Mouse (Mus musculus) cerebellum, adult 9-11 months (tissue): ENCODE measurements around the gene Arhgap45.

ENCODE experiments used
- DNase-seq: peaks from one replicate; pipeline ENCODE4 v3.0.0; 2022

The Arhgap45 gene

DNA sequence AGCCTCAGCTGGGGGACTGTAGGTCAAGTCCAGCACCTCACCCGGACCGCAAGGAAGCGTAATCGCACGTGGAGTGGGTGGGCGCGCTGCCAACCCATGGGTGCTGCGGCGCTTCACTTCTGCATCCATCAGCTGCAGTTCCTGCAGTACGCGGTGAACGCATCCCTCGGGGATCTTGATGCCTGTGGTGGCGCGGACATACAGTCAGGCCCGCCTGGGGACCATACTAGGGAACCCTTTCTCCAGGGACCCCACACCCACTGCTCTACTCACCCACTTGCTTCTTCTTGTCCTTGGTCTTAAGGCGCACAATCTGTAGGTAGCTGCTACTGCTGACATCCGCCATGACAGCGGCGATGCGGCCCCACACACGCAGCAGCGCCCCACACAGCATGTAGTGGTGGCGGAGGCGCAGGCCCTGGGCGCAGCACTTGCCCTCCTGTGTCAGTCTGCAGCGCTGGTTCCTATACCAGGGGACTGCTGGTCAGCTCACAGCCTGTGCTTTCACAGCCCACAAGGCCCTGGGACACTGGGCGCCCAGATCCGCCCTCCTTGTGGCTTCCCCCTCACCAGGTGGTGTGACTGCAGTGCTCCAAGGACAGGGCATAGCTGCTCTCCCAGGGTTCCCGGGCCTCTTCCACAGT is 41.4 kb downstream of the Arhgap45 start:
- DNase-seq, result peak; percentile 59

DNA sequence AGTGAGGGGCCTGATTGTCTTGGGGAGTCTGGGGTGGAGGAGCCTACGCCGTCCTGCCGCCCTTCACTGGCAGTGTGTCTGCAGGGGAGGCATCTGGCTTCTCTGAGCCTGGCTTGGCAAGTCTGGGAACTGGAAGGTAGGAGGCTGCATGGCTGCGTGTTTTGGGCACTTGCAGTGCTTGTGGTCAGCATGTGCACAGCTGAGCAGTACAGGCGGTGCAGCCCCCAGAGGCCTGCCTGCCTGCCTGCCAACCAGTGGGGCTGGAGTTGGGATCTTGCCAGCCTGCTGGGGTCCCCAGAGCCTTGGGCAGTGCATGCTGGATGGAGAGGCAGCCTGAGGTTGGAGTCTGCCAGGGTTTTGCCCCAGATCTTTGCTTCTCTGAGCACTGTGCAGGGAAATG is 46.7 kb downstream of the Arhgap45 start:
- no peak for DNase-seq

DNA sequence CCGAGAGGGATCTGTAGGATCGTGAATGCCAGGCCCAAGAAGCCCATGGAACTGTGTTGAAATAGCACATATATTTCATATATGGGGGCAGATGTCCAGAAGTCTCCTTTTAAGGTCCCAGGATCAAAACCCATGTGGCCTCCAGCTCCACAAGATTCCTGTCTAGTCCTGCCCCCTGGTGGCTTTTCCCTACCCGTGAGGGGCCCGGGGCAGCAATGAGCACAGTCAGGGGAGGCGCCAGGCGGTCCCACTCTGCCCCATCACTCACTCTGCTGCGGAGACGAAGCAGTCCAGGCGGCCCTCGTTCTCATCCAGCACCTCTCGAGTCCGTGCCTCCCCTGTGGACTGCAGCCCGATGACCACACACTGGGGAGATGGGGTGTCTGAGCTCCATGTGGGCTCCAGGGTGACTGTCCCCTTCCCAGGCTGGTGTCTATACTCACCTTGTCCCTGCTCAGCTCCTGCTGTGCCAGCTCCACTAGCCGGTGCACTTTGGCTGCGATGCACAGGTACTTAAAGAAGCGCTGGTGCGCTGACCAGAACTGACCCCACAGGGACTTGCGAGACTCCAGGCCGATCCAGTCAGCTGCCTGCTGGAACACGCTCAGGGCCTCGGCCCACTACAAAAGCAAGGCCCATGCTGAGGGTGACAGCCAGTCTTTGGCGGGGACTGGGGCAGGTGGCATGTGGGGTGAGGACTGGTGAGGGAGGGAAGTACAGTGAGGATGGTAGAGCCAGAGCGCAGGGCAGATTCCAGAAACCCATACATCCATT is 47.6 kb downstream of the Arhgap45 start:
- no peak for DNase-seq

DNA sequence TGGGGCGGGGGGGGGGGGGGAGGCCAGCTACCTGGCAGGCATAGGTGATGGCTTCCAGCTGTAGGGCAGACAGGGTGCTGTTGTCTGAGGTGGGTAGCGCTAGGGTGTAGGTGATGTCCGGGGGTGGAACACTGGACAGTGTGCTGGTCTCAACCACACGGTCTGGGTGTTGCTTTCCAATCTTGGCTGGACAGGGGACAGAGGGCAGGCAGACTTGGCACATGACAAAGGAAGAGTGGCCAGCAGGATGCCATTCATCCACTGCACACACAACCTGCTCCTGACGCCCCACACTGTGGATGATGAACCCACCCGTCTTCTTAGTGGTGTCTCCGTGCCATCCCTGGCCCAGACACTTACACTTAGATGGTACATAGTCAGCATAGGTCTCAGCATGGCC is 52.8 kb downstream of the Arhgap45 start:
- DNase-seq, result no peak

DNA sequence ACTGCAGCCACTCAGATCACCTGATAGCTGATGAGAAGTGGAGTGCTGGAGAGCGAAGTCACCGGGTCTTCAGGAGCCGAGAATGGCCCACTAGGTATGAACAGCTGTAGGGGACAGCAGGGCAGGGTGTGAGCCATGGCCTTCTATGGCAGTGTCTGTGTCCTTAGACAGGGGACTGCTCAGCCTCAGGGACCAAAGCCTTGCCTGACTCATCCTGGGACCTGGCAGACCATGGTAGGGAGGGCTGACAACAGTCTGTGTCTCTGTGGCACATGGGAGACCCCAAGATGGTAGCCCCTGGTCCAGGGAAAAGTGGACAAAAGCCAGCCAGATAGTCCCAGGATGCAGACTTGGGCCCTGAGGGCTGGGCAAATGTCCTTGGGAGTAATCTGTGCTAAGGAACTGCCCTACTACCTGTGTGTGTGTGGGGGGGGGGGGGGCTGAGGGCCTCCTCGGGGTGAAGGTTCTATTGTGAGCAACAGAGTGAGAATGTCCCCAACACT is 53.5 kb downstream of the Arhgap45 start:
- no peak for DNase-seq

DNA sequence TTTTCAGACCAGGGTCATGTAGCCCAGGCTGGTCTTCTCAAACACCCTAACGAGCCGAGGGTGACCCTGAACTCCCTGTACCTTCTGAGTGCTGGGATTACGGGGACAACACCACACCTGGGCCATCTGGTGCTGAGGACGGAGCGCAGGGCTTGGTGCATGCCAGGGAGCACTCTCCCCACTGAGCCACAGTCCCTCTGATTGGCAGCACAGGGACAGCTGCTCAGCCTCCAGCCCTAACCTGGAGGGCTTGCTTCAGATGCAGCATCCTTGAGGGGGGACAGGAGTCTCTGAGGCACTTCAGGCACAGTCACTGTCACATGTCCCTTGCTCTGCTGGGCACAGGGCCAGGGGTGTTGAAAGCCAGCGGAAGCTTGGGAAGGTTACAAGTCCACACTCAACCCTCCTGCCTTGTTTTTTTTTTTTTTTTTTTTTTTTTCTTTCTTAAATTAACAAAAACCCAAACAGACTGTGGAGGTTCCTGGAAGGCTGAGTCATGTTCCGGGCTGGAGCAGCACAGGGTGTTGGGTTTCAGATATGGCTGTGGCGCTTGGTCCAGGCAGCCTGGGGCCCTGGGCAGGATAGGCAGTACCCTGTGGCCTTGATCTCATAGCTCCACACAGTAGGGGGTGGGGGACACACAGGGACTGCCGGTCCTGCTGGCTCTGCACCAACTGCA is 54.5 kb downstream of the Arhgap45 start:
- DNase-seq, result peak; percentile 87

DNA sequence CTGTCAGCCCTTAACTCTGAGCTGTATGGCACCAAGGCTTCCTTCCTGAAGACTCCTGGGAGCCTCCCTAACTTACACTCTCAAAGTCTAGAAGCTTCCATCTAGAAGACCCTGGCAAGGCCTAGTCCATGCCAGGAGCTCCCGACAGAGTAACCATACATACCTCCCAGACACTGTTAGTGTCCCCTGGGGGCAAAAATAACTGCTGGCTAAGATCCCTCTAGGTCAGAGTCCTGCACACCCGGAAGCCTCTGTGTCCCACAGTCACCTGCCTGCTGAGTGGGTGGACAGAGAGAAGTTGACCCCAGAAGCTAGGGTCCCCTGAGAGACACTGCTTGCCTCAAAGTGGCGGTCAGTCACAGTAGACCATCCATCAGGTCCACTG is 55.1 kb downstream of the Arhgap45 start:
- no peak for DNase-seq

DNA sequence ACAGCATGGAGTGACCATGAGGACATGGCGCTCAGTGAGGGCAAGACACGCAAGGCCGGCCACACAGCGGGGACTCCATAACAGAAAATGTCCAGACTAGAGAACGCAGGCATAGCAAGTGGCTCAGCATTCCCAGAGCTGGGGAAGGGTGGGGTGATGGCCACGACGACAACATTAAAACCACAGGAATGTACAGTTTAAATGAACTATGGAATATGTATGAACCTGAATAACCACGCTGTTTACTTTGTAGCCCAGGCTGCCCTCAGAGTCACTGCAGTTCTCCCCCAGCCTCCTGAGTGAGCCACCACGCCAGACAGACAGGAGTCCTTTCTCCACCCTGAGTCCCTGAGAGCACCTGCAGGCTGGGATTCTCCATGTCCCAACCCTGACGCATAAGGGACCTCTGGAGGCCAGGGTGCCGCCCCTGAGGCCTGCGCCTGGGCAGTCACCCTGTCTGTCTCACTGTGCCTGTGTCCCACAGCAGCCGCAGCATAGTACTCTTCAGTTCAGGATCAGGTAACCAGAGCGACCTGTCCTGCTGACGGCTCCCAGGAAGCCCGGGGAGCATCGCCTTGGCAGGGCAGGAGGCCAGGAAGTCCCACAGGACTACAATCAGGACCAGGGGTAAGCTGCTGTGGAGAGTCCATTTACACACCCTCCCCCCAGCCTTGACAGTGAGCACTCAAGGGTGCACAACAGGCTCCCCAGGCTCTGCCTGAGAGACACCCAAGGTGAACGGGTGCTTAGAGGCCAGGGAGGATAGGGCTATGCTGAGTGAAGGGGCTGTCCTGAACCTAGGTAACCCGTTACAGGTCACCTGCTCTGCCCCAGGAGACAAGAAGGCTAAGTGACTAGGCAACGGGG is 56.4 kb downstream of the Arhgap45 start:
- DNase-seq, result no peak

DNA sequence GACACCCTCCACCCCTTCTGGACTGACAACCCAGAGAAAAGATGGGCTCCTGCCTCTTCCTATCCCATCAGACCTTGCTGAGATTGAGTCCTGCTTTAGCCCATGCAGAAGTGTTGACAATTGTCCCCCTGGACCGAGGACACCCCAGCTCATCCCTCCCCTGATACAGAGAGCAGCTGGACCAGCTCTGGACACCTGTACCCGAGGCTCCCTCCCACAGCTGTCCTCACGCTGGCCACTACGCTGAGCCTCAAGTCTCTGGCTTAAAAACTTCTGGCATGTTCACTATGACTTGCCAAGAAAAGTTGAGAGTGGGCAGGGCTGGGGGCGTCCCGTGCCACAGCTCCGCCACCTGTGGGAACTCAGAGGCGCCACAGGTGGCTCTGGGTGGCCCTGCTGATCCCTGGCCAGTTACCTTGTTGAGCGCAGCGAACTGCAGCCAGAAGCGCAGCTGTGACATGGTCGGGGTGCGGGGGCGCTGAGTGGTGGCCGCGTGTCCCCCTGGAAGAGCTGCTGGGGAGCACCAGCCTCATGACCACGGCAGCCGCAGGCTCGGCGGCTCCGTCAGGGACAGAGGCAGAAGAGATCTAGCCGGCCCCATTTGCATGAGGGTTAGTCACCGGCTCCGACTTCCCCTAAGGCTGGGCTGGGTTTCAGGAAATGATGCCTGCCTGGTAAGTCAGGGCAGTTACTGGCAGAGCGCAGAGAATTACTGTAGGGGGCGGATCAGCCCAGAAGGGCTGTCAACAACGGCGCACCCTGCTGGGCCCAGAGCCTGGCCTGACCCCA is 58.6 kb downstream of the Arhgap45 start:
- no peak for DNase-seq

DNA sequence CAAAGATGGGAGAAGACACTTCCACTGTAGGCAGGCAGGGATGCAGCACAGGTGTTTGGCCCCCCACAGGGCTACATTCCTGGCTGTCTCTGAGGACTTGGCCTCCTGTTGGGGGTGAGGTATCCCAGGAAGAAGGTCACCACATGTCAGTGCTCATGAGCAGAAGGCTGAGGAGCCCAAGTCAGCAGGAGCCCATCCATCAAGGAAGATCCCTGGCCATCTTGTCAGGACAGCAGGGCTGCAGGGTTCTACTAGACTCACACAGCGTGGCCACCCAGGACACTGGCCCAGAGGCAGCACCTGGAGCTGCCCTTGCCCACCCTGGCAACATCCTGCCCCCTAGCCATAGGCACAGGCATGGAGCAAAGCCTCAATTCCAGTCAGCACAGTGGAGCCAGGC is 59.5 kb downstream of the Arhgap45 start:
- no peak for DNase-seq

DNA sequence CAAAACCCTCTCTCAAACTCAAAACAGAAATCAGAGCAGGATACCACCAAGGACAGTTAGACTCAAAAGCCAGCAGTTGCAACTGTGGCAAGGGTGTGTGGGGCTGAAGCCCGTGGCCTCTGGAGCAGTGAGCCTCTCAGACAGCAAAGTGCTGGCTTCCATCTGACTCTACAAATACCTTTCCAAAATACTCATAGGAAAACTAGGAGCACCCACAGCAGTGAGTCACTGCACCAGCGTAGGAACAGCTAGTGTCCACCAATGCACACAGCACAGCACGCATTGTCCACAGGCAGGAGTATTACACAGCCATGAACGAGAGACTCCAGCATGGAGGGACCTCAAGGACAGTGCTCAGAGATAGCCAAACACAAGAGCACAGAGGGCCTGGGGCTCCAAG is 59.9 kb downstream of the Arhgap45 start:
- no peak for DNase-seq

DNA sequence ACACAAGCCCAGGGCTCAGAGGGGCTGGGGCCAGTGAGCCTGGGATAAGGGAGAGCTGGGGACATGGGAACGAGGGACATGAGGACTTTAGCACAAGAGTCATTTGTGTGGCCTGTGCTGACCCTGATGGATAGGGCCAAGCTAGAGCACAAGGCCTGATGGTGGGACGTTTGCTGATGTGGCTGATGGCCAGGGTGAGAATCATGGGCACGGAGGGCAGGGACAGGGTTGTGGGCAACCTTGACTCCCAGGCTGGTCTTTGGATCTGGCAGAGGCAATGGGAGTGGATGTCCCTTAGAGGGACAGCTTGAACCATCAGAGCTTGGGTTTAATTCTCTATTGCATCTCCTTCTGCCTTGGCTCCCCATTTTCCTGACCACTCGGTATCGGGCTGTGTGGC is 60.9 kb downstream of the Arhgap45 start:
- no peak for DNase-seq

DNA sequence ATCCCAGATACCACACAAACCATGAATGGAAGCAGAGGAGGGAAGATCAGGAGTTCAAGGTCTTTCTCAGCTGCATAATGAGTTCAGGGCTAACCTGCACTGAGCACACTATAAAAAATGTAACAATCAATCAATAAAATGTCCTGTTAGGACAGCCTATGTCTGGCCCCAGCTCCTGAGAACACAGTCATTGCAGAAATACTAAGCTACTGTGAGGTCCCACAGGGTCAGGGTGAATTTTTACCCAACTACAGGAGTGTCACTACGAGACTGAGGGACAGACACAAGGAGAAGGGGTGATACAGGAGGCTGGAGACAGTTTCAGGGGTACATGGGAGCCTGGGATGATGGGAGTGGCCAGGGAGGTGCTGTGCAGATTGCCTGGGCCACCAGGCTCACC is 61.9 kb downstream of the Arhgap45 start:
- DNase-seq, result no peak

DNA sequence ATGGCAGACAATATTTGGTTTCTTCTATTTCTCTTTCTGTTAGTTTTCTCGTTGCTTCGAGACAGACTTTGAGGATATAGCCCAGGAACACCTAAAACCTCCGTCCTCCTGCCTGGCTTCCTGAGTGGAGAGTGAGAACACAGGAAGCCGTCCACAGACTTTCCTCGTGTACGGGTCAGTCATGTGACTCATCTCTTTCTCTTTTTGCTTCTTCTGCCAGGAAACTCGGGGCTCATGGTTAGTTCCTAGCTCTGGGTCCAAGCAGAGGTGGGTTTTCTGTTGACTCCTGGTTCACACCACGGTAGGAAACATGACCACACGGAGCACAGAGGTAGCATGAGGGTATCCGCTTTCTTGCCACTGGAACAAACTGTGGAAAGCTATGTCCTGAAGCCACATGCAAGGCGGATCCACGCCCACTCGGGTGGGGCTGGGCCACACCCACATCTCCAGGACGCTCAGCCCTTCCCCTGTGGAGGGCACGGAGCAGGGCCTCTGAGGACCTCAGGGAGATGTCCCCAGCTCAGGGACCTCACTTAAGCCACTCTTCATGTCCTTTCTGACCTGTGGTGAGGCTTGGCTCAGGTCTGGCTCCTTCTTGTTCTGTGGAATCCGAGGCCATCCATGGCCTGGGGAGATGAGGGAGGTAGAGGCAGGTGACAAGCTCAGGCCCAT is 64.1 kb downstream of the Arhgap45 start:
- no peak for DNase-seq
